Mouse (Mus musculus): ENCODE measurements around the gene Lpin2. TPM values are rescaled to one million over a fixed set of nuclear protein-coding genes. Genes with fewer than 3 reads are reported as not detected.

Lpin2 gene
- 119 and 153 TPM in 2 replicates for total RNA-seq (2014; fragmentation: Nextera tagmentation)
- 129 and 139 TPM in 2 replicates for total RNA-seq (2017)

- no peak for ATAC-seq (replicated peaks; ENCODE audit: low FRiP score, low TSS enrichment, poor library complexity, severe bottlenecking)
Measured at GRCm38 (mm10) chr17:71182211-71182721, at the start of gene Lpin2. Gene Lpin2, plus strand, starts transcription at chr17:71182560.

DNA sequence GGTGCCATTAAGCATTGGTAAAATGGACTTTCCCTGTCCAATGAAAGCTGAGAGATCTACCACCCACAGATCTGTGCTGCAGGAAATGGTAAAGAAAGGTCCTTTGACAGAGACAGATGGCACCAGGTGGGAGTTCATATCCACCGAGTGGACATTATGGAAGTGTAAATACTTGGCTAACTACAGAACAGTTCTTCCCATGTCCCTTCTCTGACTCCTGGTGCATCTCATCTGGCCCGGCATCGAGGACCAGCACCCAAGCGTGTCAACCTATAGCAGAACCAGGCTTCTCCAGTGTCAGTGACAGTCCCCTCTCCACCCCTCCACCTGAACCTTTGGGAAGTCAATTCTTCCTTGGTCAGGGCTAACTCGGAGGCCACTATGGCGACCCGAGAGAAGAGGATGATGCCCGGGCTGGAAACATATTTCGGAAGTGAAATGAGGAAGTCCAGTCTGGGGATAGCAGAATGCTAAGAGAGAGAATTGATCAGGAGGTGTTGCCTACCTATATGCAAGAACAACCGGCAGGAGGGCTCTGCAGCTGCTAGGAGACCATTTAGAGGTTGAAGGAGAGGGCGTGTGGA, 49.4 kb upstream of the Lpin2 start:
- no peak for ATAC-seq (replicated peaks; ENCODE audit: low FRiP score, low TSS enrichment, poor library complexity, severe bottlenecking)

DNA sequence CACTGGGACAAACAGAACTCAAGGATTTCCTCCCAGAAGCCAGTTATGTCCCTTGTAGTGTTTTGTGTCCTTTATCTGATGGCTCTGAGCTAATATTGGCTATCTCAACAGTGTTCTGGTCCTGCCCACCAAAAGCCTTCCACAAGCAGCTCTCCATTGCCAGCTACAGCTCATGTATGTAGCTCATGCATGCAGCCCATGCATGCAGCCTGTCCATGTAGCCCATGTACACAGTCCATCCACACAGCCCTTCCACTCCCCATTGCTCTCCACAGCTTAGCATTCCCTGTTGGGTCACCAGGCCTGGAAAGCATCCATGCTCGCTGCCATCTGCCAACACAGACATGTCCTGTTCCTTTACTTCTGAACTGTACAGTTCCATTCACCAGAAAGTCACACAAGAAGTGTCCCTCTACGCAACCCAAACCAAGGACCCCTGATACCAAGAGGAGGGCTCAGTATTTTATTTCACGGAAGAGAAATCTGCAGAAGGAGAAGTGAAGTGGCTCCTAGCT, 47.9 kb upstream of the Lpin2 start:
- ATAC-seq (replicated peaks; ENCODE audit: low FRiP score, low TSS enrichment, poor library complexity, severe bottlenecking) = no peak

DNA sequence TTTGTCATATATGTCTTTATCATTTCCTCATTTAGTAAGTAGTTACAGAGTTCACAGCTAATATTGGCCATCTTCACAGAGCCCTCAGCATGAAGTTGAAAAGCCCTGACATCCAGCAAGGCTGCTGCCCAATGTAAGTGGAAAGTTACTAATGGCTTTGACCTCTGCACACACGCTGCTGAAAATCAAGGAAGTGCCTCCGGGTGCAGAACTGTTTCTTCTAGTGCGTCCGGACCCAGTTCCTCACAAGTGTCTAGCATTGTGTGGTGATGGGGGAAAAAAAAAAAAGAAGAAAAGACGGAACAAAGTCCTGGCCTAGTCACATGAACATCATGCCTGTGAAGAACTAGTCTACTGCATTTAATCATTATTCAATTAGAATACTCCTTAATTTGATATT, 47.3 kb upstream of the Lpin2 start:
- no peak for ATAC-seq (replicated peaks; ENCODE audit: low FRiP score, low TSS enrichment, poor library complexity, severe bottlenecking)

GRCm38 (mm10) chr17:71135866-71136265, 46.5 kb upstream of the Lpin2 start:
- ATAC-seq (replicated peaks; ENCODE audit: low FRiP score, low TSS enrichment, poor library complexity, severe bottlenecking) = no peak

DNA sequence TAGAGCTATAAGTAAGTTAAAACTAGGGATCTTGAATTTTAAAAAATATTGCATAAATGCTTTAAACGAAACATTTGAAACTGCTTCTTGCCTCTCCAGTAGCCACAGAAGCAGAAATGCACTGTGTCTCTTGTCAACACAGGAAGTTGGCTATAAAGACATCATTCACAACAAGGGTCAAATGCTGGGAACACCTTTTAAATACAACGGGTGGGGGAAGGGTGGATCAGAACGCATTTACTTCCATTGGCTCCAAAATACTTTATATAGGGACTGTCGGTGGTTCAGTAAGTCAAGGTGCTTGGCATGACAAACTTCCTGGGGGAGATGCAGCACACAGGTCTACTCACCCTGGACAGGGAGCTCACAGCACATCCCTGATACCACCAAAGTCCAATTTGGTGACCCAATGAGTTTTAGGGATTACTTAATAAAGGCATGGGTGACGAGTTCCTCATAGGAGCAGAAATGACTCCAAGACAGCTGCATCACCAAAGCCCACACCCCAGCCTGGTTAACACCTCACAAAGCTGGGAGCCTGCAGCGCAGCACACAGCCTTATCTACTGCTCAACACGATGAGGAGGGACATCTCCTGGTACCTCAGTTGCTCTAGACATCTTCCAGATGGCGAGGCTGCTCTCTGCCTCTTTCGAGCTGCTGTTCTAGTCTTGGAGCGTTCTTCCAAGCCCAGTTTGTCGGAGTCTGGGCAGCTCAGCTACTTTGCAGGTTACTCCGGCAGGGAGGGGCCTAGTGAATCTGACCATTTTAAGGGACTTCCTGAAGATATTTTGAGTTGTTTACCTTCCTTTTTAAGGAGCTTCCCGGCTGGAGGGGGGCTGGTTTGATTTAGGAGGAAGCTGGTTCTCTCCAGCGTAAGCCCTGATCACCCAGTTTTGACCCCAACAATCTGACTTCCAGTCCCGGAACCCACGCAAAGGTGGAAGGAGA, 45.7 kb upstream of the Lpin2 start:
- ATAC-seq (replicated peaks; ENCODE audit: low FRiP score, low TSS enrichment, poor library complexity, severe bottlenecking) = no peak

DNA sequence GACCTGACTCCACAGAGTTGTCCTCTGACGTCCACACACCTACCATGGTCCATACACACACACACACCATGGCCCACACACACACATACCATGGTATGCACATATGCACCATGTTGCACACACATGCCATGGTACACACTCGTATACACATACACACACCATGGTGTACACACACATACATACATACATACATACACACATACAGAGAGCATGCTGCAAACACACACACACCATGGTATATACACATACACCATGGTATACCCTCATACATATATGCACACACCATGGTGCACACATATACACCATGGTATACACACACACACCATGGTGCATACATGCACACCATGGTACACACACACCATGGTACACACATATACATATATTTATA, 45.0 kb upstream of the Lpin2 start:
- ATAC-seq (replicated peaks; ENCODE audit: low FRiP score, low TSS enrichment, poor library complexity, severe bottlenecking) = no peak

- ATAC-seq (replicated peaks; ENCODE audit: low FRiP score, low TSS enrichment, poor library complexity, severe bottlenecking) = no peak
Measured at GRCm38 (mm10) chr17:71142068-71142467, 40.3 kb upstream of the Lpin2 start.

GRCm38 (mm10) chr17:71143155-71143554, 39.2 kb upstream of the Lpin2 start:
- ATAC-seq (replicated peaks; ENCODE audit: low FRiP score, low TSS enrichment, poor library complexity, severe bottlenecking) = no peak

DNA sequence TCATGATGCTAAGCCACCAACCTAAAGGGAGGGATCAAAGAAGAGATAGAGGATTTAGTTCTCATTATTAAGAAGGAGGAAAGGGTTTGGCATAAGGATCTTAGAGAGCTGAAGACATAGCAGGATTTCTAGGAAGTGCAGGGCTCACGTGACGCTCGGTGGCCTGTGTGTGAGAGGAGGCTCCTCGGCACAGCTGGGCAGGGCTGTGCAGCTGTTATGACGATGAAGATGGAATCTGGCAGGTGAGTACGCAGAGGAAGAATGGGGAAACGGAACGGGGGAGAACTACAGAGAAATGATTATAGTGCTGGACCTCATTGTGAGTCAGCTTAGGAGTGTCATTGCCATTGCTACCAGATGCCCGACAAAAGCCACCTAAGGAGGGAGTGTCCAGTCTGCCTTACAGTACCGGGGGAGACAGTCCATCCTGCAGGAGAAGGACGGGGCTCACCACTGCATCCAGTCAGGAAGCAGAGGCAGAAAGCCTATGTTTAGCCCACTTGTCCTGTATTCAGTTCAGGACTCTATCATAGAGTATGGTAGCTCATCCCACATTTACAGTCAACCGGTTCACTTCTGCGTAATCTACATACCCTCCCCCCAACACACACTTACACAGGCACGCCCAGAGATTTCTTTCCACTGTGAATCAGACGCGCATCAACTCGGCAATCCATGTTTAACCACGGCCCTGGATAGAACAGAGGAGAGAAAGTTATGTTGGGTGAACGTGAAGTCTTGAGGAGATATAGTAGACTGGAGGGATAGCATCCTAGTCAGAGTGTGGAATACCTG, 37.8 kb upstream of the Lpin2 start:
- ATAC-seq (replicated peaks; ENCODE audit: low FRiP score, low TSS enrichment, poor library complexity, severe bottlenecking) = 0 out of 2 replicates have a peak, but pooled peaks have one; percentile 14

- ATAC-seq (replicated peaks; ENCODE audit: low FRiP score, low TSS enrichment, poor library complexity, severe bottlenecking) = peak; percentile 88
Measured at GRCm38 (mm10) chr17:71145248-71145961, 37.0 kb upstream of the Lpin2 start.

DNA sequence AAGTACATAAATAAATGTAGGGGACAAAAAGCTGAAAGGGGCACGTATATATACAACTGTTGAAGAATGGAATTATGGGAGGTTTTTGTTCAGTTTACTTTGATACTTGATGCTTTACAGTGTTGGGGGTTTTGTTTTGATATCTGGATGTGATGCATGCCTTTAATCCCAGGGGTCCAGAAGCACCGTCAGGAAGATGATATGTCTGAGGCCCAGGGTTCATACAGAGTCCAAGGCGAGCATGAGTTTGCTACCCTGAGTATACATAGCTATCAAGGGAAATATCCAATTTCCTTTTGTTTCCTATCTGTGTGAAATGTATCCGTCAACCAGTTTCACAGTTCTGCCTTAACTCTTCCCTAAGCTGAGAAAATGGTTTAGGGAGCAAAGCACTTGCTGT, 29.0 kb upstream of the Lpin2 start:
- ATAC-seq (replicated peaks; ENCODE audit: low FRiP score, low TSS enrichment, poor library complexity, severe bottlenecking) = no peak

GRCm38 (mm10) chr17:71155271-71155670, 27.1 kb upstream of the Lpin2 start:
- ATAC-seq (replicated peaks; ENCODE audit: low FRiP score, low TSS enrichment, poor library complexity, severe bottlenecking) = no peak

DNA sequence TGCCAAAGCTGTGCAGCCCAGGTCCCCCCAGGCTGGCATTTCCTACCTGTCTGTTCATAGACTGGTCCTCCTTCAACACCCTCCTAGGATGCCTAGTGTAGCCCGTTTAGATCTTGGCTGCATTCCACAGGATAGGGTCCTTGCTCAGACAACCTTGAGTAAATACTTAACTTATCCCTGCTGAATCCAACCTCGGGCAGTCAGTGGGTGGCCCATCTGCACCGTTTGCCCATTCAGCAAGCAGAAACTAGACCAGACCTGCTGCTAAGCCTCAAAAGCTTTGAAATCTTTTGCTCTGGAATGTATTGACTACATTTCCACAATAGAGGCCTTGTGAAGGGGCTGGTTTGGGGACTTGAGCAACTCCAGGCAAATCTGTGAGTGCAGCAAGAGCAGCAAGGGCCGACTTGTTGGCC, 23.2 kb upstream of the Lpin2 start:
- ATAC-seq (replicated peaks; ENCODE audit: low FRiP score, low TSS enrichment, poor library complexity, severe bottlenecking) = no peak

GRCm38 (mm10) chr17:71159720-71160119, 22.6 kb upstream of the Lpin2 start:
- ATAC-seq (replicated peaks; ENCODE audit: low FRiP score, low TSS enrichment, poor library complexity, severe bottlenecking) = no peak

GRCm38 (mm10) chr17:71160244-71160995, 21.9 kb upstream of the Lpin2 start:
- ATAC-seq (replicated peaks; ENCODE audit: low FRiP score, low TSS enrichment, poor library complexity, severe bottlenecking) = no peak

- no peak for ATAC-seq (replicated peaks; ENCODE audit: low FRiP score, low TSS enrichment, poor library complexity, severe bottlenecking)
Measured at GRCm38 (mm10) chr17:71164991-71165390, 17.4 kb upstream of the Lpin2 start.

DNA sequence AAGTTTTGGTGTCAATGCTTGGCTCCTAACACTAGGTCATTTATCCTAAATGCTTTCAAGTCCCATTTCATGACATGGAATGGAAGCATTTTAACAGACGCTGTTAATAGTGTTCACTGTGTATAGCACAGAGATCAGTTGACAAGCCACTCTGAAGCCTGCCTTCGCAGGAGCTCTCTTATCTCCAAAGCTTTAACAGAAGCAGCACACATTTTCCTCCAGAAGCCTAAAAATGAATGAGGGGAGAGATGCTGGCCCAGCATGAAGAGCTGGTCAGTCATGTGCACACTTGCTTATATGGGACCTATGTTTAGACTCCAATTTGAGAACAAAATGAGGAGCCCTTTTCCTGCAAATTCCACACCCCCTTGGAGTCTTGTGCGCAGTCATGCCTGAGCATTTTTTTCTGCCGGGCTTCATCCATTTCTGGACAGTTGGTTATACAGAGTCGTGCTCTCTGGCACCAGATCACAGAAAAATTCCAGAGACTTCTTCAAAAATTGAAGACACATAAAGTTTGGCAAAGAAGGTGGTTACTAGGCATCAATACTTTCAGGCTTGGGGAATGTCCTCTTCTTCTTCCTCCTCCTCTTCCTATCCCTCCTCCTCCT, 14.1 kb upstream of the Lpin2 start:
- ATAC-seq (replicated peaks; ENCODE audit: low FRiP score, low TSS enrichment, poor library complexity, severe bottlenecking) = peak; percentile 48; the same call in 1 of the 2 replicates
